Mouse (Mus musculus) kidney, embryonic 15.5 days (tissue): ENCODE measurements around the gene Chchd6. TPM values are rescaled to one million over a fixed set of nuclear protein-coding genes. Genes with fewer than 3 reads are reported as not detected.

Experiments used
- ATAC-seq: fragments of 200-750 bp; cut with Nextera tagmentation; replicated peaks from 2 replicates; pipeline ENCODE4 v1.8.0; 2017; ENCODE audit warnings: moderate TSS enrichment; ENCODE audit not compliant: low FRiP score
- H3K27ac ChIP-seq: fragments of 300-500 bp; sonication (generic); 2 replicates; pipeline ENCODE4 v1.5.1; 2015; ENCODE audit warnings: mild to moderate bottlenecking, inconsistent platforms
- H3K27me3 ChIP-seq: fragments of 300-500 bp; sonication (generic); 2 replicates; pipeline ENCODE4 v1.6.1; 2015; ENCODE audit warnings: inconsistent platforms
- H3K36me3 ChIP-seq: fragments of 300-500 bp; sonication (generic); 2 replicates; pipeline ENCODE4 v1.6.1; 2015; ENCODE audit warnings: inconsistent platforms
- H3K4me1 ChIP-seq: fragments of 300-500 bp; sonication (generic); 2 replicates; pipeline ENCODE4 v1.6.1; 2015; ENCODE audit warnings: inconsistent platforms
- H3K4me2 ChIP-seq: fragments of 300-500 bp; sonication (generic); 2 replicates; pipeline ENCODE4 v1.6.1; 2015; ENCODE audit warnings: moderate library complexity, mild to moderate bottlenecking, inconsistent platforms
- H3K4me3 ChIP-seq: fragments of 300-500 bp; sonication (generic); replicated peaks from 2 replicates; pipeline ENCODE4 v1.5.1; 2015; ENCODE audit warnings: mild to moderate bottlenecking, inconsistent platforms
- H3K9ac ChIP-seq: fragments of 300-500 bp; sonication (generic); 2 replicates; pipeline ENCODE4 v1.6.1; 2015; ENCODE audit warnings: mild to moderate bottlenecking, inconsistent platforms
- H3K9me3 ChIP-seq: fragments of 300-500 bp; sonication (generic); replicated peaks from 2 replicates; pipeline ENCODE4 v1.6.1; 2016; ENCODE audit warnings: inconsistent platforms
- WGBS: fragments of 180-500 bp; shearing (Covaris S2); methylation state at CpG from one replicate; pipeline ENCODE4 v1.1.7; 2015; ENCODE audit warnings: mixed read lengths; 5-methylcytosine and 5-hydroxymethylcytosine counted together
- polyA plus RNA-seq: library from polyadenylated mRNA; unstranded; fragments of >200 nt; fragmentation: Nextera tagmentation; extraction: Ambion mirVana; gene quantifications from 2 replicates; pipeline ENCODE4 v1.2.1, GENCODE M21; 2015

Gene Chchd6
- polyA plus RNA-seq: 62.2 and 63.8 TPM in 2 replicates

GRCm38 (mm10) chr6:89595018-89595776 lies at the start of gene Chchd6:
Gene Chchd6, minus strand, starts transcription at chr6:89595652.
- Histone ChIP-seq H3K36me3 (no peaks in the 10 kb centered on the region), H3K27ac (no peak within 1 kb of the TSS), H3K9me3 (no peaks in the 10 kb centered on the region), H3K27me3 (no peaks in the 10 kb centered on the region), H3K9ac (peak within 1 kb of the TSS; percentile 66), H3K4me3 (peak within 1 kb of the TSS; percentile 85), H3K4me1 (peaks cover 5% of the 10 kb centered on the region), H3K4me2 (peak within 1 kb of the TSS; percentile 76)
- ATAC-seq: peak; percentile 100
- WGBS: under 1% methylated on average over 56 of the region's 56 CpGs

DNA sequence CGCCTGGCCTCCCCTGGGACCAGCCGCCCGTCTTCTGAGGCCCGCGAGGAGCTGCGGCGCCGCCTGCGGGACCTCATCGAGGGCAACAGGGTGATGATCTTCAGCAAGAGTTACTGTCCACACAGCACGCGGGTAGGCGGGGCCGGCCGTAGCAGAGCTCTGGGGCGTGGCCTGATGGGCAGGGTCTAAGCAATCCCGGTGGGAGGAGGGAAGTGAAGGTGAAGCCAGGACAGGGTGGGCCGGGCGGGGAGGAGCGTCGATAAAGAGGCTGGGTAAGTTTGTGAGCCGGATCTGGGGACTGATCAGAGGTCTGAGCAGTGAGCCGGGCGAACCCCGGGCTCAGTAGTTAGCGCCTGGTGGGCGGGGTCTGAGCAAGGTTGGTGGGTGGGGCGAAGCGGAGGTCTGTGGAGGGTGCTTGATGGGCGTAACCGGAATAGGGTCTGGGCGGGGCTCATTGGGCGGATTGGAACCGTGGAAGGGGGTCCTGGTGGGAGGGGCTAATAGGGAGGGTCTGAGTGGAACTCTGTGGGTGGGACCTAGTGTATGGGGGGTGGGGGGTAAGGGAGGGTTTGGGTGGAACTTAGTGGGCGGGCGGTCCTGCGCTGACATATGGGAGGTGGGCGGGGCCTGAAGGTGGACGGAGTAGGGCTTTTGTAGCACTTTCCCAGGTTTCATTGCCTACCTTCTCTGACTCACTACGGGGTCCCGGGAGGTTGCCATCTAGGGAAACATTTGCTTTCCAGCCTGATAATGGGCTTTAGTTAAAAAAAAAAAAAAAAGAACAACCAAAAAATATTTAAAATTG lies 49.0 kb upstream of the Chchd6 start:
- H3K36me3 ChIP-seq: no peaks in the 10 kb centered on the region
- H3K4me1 ChIP-seq: peaks cover 15% of the 10 kb centered on the region
- H3K4me3 ChIP-seq: peak overlapping the region; percentile 83
- H3K27me3 ChIP-seq: no peaks in the 10 kb centered on the region
- H3K27ac ChIP-seq: peak overlapping the region; percentile 97
- H3K9ac ChIP-seq: peak overlapping the region; percentile 59
- no peaks in the 10 kb centered on the region for H3K9me3 ChIP-seq
- peak overlapping the region; percentile 94 for H3K4me2 ChIP-seq
- WGBS: under 1% methylated on average over 41 of the region's 41 CpGs
- ATAC-seq: peak; percentile 97

GRCm38 (mm10) chr6:89643798-89644270 lies 48.4 kb upstream of the Chchd6 start, which contains the start of gene Txnrd3:
Gene Txnrd3, plus strand, starts transcription at chr6:89643988.
- peak; percentile 94 for ATAC-seq
- peak within 1 kb of the TSS; percentile 59 for H3K9ac ChIP-seq
- peak within 1 kb of the TSS; percentile 94 for H3K4me2 ChIP-seq
- no peaks in the 10 kb centered on the region for H3K9me3 ChIP-seq
- peak within 1 kb of the TSS; percentile 83 for H3K4me3 ChIP-seq
- no peaks in the 10 kb centered on the region for H3K36me3 ChIP-seq
- peak within 1 kb of the TSS; percentile 97 for H3K27ac ChIP-seq
- no peaks in the 10 kb centered on the region for H3K27me3 ChIP-seq
- H3K4me1 ChIP-seq: peaks cover 11% of the 10 kb centered on the region
- under 1% methylated on average over 50 of the region's 51 CpGs for WGBS

- 45% methylated on average over 2 of the region's 2 CpGs for WGBS
Measured at GRCm38 (mm10) chr6:89639025-89639424, 43.6 kb upstream of the Chchd6 start.

GRCm38 (mm10) chr6:89637977-89638376 lies 42.5 kb upstream of the Chchd6 start:
- Histone ChIP-seq H3K27ac (no peak overlapping the region), H3K27me3 (no peaks in the 10 kb centered on the region), H3K4me2 (no peak overlapping the region), H3K9ac (no peak overlapping the region), H3K4me3 (no peak overlapping the region), H3K36me3 (no peaks in the 10 kb centered on the region), H3K9me3 (no peaks in the 10 kb centered on the region), H3K4me1 (peaks cover 15% of the 10 kb centered on the region)
- ATAC-seq: no peak
- 77% methylated on average over 4 of the region's 4 CpGs for WGBS

More at GRCm38 (mm10) chr6:89639025-89639424, 43.6 kb upstream of the Chchd6 start:
- Histone ChIP-seq H3K27me3 (no peaks in the 10 kb centered on the region), H3K4me3 (no peak overlapping the region), H3K4me2 (no peak overlapping the region), H3K4me1 (peaks cover 12% of the 10 kb centered on the region), H3K36me3 (no peaks in the 10 kb centered on the region), H3K27ac (no peak overlapping the region), H3K9me3 (no peaks in the 10 kb centered on the region), H3K9ac (no peak overlapping the region)
- no peak for ATAC-seq

DNA sequence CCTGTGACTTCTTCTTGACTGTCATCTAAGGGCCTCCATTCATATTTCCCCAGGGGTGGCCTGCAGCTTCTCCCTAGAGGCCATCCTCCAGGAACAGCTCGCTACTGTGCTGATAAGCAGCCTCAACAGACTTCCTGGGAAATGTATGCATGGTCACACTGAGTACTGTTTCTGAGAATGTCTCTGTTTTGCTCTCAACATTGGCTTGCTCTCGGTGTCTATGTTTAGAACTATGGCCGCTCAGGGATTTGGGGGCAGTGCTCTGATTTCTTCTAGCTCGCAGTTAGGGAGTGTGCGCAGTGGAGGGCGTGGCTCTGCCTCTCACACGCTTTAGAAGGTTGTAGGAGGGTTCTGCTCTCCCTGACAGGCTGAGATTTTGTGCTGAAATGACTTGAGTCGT lies 38.9 kb upstream of the Chchd6 start:
- ATAC-seq: no peak
- H3K9me3 ChIP-seq: no peaks in the 10 kb centered on the region
- WGBS: 37% methylated on average over 8 of the region's 8 CpGs

DNA sequence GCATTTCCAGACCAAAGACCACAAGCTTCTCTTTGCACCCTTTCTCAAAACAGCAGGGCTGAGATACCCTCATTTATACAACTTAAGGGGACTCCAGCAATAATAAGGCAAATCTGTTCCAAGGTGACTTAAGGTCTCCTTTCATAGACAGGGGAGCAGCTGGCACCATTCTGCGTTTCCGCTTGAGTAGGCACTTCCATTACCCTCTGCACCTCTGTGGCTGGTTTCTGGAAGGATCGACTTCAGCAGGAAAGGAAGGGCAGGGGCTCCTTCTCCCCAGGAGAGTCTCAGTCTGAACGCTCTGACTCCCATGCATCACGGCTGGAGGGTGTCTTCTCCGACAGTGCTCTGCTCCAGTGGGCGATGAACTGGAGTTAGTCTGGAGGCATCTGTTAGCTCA lies 37.7 kb upstream of the Chchd6 start:
- H3K27me3 ChIP-seq: 0 out of 2 replicates have a peak, but pooled peaks cover 2% of the 10 kb centered on the region
- no peaks in the 10 kb centered on the region for H3K9me3 ChIP-seq
- no peak overlapping the region for H3K9ac ChIP-seq
- peaks cover 15% of the 10 kb centered on the region for H3K4me1 ChIP-seq
- no peaks in the 10 kb centered on the region for H3K36me3 ChIP-seq
- no peak overlapping the region for H3K27ac ChIP-seq
- no peak overlapping the region for H3K4me3 ChIP-seq
- no peak overlapping the region for H3K4me2 ChIP-seq
- no peak for ATAC-seq
- 52% methylated on average over 7 of the region's 7 CpGs for WGBS

More for the DNA sequence above, 38.9 kb upstream of the Chchd6 start:
- Histone ChIP-seq H3K4me3 (no peak overlapping the region), H3K27me3 (0 out of 2 replicates have a peak, but pooled peaks cover 2% of the 10 kb centered on the region), H3K9ac (no peak overlapping the region), H3K36me3 (no peaks in the 10 kb centered on the region), H3K4me1 (peaks cover 15% of the 10 kb centered on the region), H3K4me2 (no peak overlapping the region), H3K27ac (no peak overlapping the region)

- H3K27me3 ChIP-seq: 0 out of 2 replicates have a peak, but pooled peaks cover 2% of the 10 kb centered on the region
- WGBS: 11% methylated on average over 10 of the region's 10 CpGs
- H3K9ac ChIP-seq: no peak overlapping the region
Measured at GRCm38 (mm10) chr6:89631809-89632562, 36.5 kb upstream of the Chchd6 start.

DNA sequence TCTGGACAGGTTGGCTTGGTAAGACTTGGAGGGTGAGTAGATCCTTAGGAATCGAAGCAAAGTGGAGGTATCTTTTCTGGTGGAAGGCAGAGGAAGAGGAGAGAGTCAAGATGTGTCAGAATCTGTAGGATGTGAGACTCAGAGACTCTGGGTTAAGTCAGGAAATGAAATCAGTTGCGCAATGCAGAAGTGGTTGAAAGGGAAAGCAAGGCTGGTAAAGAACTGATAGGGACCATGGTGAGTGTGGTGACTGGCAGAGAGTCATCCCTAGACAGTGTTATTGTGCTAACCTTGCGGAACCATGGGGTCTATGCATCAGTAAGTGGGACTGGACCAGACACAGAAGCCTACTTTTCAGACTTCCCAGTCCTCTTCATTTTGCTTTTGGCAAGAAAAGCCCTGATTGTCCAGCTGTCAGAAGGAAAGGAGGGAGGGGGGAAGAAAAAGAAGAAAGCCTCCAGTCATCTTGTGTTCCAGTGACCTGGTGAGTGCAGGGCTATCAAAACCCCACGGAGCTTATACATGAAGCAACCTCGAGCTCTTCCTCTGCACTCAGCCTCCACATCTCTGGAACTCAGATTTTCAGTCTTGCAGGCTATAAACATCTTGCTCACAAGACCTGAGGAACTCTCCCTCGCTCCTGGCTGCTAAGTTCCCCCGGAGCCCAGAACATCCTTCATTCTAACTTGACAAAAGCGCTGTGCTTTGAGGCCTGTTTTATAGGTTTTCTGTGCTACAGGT lies 32.8 kb upstream of the Chchd6 start:
- ATAC-seq: no peak
- Histone ChIP-seq H3K36me3 (no peaks in the 10 kb centered on the region), H3K4me3 (no peak overlapping the region), H3K9me3 (no peaks in the 10 kb centered on the region), H3K9ac (no peak overlapping the region), H3K4me2 (no peak overlapping the region), H3K27me3 (0 out of 2 replicates have a peak, but pooled peaks cover 2% of the 10 kb centered on the region), H3K4me1 (peaks cover 2% of the 10 kb centered on the region), H3K27ac (no peak overlapping the region)
- 51% methylated on average over 8 of the region's 8 CpGs for WGBS

More at GRCm38 (mm10) chr6:89631809-89632562, 36.5 kb upstream of the Chchd6 start:
- no peak overlapping the region for H3K4me3 ChIP-seq
- H3K27ac ChIP-seq: no peak overlapping the region
- peak; percentile 78 for ATAC-seq
- H3K4me2 ChIP-seq: no peak overlapping the region; the same call in 1 of the 2 replicates
- H3K36me3 ChIP-seq: no peaks in the 10 kb centered on the region
- peaks cover 15% of the 10 kb centered on the region for H3K4me1 ChIP-seq
- no peaks in the 10 kb centered on the region for H3K9me3 ChIP-seq

DNA sequence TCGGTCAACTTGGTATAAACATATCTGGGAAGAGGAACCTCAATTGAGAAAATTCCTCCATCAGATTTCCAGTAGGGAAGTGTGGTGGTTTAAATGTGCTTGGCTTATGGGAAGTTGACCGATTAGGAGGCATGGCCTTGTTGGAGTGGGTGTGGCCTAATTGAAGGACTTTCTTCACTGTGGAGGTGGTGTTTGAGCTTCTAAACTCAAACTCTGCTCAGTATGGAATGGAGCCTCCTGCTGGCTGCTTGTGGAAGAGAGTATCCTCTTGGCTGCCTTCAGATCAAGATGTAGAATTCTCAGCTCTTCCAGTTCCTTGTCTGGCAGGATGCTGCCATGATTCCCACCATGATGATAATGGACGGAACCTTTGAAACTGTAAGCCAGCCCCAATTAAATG lies 27.2 kb upstream of the Chchd6 start:
- Histone ChIP-seq H3K4me3 (no peak overlapping the region), H3K4me1 (no peaks in the 10 kb centered on the region), H3K4me2 (no peak overlapping the region), H3K9ac (no peak overlapping the region), H3K27ac (no peak overlapping the region), H3K27me3 (no peaks in the 10 kb centered on the region), H3K36me3 (no peaks in the 10 kb centered on the region), H3K9me3 (no peaks in the 10 kb centered on the region)
- ATAC-seq: no peak
- 86% methylated on average over 3 of the region's 3 CpGs for WGBS

DNA sequence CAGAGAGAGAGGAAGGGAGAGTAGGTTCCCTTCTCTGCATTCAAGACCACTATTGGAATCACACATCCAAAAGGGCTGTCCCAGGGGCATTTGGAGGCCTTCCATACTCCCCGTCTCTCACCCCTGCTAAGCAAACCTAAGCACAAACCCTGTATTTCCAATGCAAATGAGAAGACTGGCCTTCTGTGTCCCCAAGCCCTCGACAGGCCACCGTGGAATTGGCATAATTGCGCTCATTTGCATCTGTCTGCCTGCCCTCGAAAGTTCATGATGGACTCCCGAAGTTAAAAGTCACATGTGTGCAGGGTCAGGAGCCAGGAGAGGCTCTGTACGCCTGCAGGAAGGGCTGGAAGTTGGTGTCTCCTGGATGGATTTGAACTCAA lies 19.9 kb upstream of the Chchd6 start:
- Histone ChIP-seq H3K27ac (peak overlapping the region; percentile 80), H3K27me3 (no peaks in the 10 kb centered on the region), H3K4me3 (no peak overlapping the region), H3K4me2 (no peak overlapping the region), H3K9me3 (no peaks in the 10 kb centered on the region), H3K9ac (no peak overlapping the region), H3K36me3 (no peaks in the 10 kb centered on the region), H3K4me1 (peaks cover 28% of the 10 kb centered on the region)
- WGBS: 39% methylated on average over 7 of the region's 7 CpGs
- ATAC-seq: no peak
